Mouse (Mus musculus): ENCODE measurements at regions not wholly inside any gene's neighbourhood (a gene's known extent, or its start where the extent isn't known, plus 50 kb on each side); places are given as distances from the start of the nearest gene placed in this dataset.

DNA sequence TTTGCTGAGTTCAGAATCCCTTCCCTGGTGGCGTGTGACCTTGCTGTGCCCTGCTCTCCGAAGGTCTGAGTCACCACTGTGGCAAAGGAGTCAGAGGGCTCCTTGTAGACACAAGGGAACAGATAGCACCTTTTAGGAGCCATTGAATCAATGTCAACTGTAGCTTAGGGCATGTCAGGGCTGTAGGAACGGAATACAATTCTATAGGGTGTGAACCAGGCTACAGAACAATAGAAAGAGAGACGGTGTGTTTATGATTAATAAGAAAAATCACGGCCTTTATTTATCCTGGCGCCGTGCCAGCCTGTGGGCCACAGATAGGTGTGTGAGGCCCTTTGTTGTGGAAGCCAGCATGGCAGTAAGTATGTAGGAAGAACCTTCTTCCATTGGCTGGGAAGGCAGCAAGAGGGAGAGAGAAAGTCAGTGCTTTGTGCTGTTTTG is 228.4 kb upstream of the Foxq1 start:
- H3K4me1 ChIP-seq (ENCODE audit: control insufficient read depth in 1 of 2, insufficient read depth in 2 of 2, low read length in 2 of 2), result no peaks in the 10 kb centered on the region
- H3K4me3 ChIP-seq (ENCODE audit: control insufficient read depth in 1 of 2, insufficient read depth in 1 of 2, low read depth in 2 of 2, low read length in 2 of 2), result no peak overlapping the region
- H3K27ac ChIP-seq (ENCODE audit: control insufficient read depth, low read depth, low read length), result no peak overlapping the region
- H3K79me2 ChIP-seq (ENCODE audit: control insufficient read depth, insufficient read depth, low read length, poor library complexity), result no peaks in the 10 kb centered on the region
- TF ChIP-seq MAX (IDR thresholded peaks at IDR 0.05; ENCODE audit: low read length) (no peak), JUND (IDR thresholded peaks at IDR 0.05; ENCODE audit: low read depth, low read length) (no peak), NELFE (IDR thresholded peaks at IDR 0.05; ENCODE audit: low read depth, low read length) (no peak), KAT2A (conservative IDR thresholded peaks at IDR 0.05; ENCODE audit: low read depth, low read length) (no peak), POLR2AphosphoS2 (IDR thresholded peaks at IDR 0.05; ENCODE audit: low read length) (no peak), MXI1 (IDR thresholded peaks at IDR 0.05; ENCODE audit: low read depth, low read length) (no peak), MAZ (IDR thresholded peaks at IDR 0.05; ENCODE audit: low read depth, low read length) (no peak), TBP (IDR thresholded peaks at IDR 0.05; ENCODE audit: low read depth, low read length) (no peak), SIN3A (IDR thresholded peaks at IDR 0.05; ENCODE audit: low read length) (no peak), RAD21 (IDR thresholded peaks at IDR 0.05; ENCODE audit: low read depth, low read length) (no peak)
- no peak for DNase-seq (ENCODE audit: low read depth, low spot score)
- no peaks in the 10 kb centered on the region for H3K9me3 ChIP-seq (replicated peaks; ENCODE audit: insufficient read depth, low read length)
- H3K9ac ChIP-seq (ENCODE audit: control insufficient read depth, low read depth, low read length, poor library complexity, severe bottlenecking), result no peak overlapping the region
- H3K36me3 ChIP-seq (ENCODE audit: control insufficient read depth in 1 of 2, insufficient read depth in 2 of 2, low read length in 2 of 2), result no peaks in the 10 kb centered on the region
- no peaks in the 10 kb centered on the region for H3K27me3 ChIP-seq (ENCODE audit: control insufficient read depth in 1 of 2, insufficient read depth in 2 of 2, low read length in 2 of 2)

DNA sequence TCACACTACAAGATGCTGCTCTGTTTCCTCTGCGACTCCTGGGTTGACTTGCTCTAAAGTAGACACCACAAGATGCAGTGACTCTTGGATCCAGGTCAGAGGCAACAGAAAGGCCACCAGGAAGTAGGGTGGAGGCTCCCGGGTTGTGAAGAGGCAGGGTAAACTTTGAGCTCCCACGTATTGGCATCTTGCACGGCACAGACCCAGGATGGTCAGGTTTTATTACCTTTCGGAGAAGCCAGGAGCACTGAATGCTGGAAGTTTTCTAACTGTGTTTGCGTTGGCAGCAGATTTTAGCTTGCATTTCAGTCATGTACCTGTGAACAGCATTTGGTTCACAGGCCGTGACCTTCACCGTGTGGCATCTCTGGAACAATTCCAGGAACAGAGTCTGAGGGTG is 227.2 kb upstream of the Foxq1 start:
- Histone ChIP-seq H3K27ac (ENCODE audit: control insufficient read depth, low read depth, low read length) (no peak overlapping the region), H3K9me3 (replicated peaks; ENCODE audit: insufficient read depth, low read length) (no peaks in the 10 kb centered on the region), H3K79me2 (ENCODE audit: control insufficient read depth, insufficient read depth, low read length, poor library complexity) (no peaks in the 10 kb centered on the region), H3K4me3 (ENCODE audit: control insufficient read depth in 1 of 2, insufficient read depth in 1 of 2, low read depth in 2 of 2, low read length in 2 of 2) (no peak overlapping the region), H3K27me3 (ENCODE audit: control insufficient read depth in 1 of 2, insufficient read depth in 2 of 2, low read length in 2 of 2) (no peaks in the 10 kb centered on the region), H3K9ac (ENCODE audit: control insufficient read depth, low read depth, low read length, poor library complexity, severe bottlenecking) (no peak overlapping the region), H3K4me1 (ENCODE audit: control insufficient read depth in 1 of 2, insufficient read depth in 2 of 2, low read length in 2 of 2) (no peaks in the 10 kb centered on the region), H3K36me3 (ENCODE audit: control insufficient read depth in 1 of 2, insufficient read depth in 2 of 2, low read length in 2 of 2) (no peaks in the 10 kb centered on the region)
- TF ChIP-seq HCFC1 (IDR thresholded peaks at IDR 0.05; ENCODE audit: low read depth, low read length), result no peak
- TF ChIP-seq TBP (IDR thresholded peaks at IDR 0.05; ENCODE audit: low read depth, low read length), result no peak
- TF ChIP-seq POLR2AphosphoS2 (IDR thresholded peaks at IDR 0.05; ENCODE audit: low read length), result no peak
- TF ChIP-seq KAT2A (conservative IDR thresholded peaks at IDR 0.05; ENCODE audit: low read depth, low read length), result no peak
- TF ChIP-seq ZC3H11A (IDR thresholded peaks at IDR 0.05; ENCODE audit: low read depth, low read length), result no peak
- TF ChIP-seq ZMIZ1 (IDR thresholded peaks at IDR 0.05; ENCODE audit: low read depth, low read length), result no peak
- TF ChIP-seq ETS1 (IDR thresholded peaks at IDR 0.05; ENCODE audit: low read depth, low read length), result no peak
- TF ChIP-seq UBTF (IDR thresholded peaks at IDR 0.05; ENCODE audit: borderline replicate concordance, insufficient read depth, low read depth, low read length), result no peak
- TF ChIP-seq EP300 (IDR thresholded peaks at IDR 0.05; ENCODE audit: low read depth in 1 of 2, low read length in 2 of 2), result no peak
- no peak for TF ChIP-seq MYB (IDR thresholded peaks at IDR 0.05; ENCODE audit: low read depth, low read length)
- TF ChIP-seq JUND (IDR thresholded peaks at IDR 0.05; ENCODE audit: low read depth, low read length), result no peak
- TF ChIP-seq RAD21 (IDR thresholded peaks at IDR 0.05; ENCODE audit: low read depth, low read length), result no peak
- no peak for TF ChIP-seq NELFE (IDR thresholded peaks at IDR 0.05; ENCODE audit: low read depth, low read length)
- DNase-seq (ENCODE audit: low read depth, low spot score), result no peak
